Mouse (Mus musculus) layer of hippocampus, postnatal 14 days (tissue): ENCODE data around the gene Rev1. TPM values are rescaled to one million over a fixed set of nuclear protein-coding genes. Genes with fewer than 3 reads are reported as not detected.
"Not testable (repeated sequence)": the region's sequence is repeated elsewhere in the genome, so short reads cannot be mapped to it uniquely, and the experiment has no call there.

Source experiments
- DNase-seq, 2 experiments: peaks; one replicate each; pipeline ENCODE4 v3.0.0; 2021 to 2022; ENCODE audit warnings: low spot score in 2 of 2, mixed read lengths in 1 of 2
- total RNA-seq, 2 experiments: library from RNA; stranded (reverse); gene quantifications; 2 replicates each; pipeline ENCODE4 v1.2.3; 2021

Gene Rev1
- total RNA-seq, 2 experiments from 2014 or later: 33.0 to 36.4 TPM

DNA sequence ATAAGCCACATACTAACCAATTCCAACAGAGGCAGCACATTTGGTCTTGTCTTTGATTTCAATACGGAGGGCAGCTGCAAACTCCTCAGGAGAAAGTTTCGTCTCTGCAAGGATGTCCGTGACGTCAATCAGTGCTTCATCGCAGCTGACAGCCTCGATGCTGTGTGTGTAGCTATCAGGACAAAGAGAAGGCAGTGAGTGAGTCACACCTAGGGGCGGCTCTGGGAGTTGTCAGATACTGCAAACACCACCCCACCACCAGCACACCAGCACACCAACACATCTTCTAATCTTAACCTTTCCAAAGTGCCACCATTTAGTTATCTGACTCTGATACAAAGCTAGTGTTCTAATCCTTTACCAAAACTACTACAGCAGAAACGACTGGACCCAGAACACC, 58.3 kb downstream of the Rev1 start:
- no peak for DNase-seq

DNA sequence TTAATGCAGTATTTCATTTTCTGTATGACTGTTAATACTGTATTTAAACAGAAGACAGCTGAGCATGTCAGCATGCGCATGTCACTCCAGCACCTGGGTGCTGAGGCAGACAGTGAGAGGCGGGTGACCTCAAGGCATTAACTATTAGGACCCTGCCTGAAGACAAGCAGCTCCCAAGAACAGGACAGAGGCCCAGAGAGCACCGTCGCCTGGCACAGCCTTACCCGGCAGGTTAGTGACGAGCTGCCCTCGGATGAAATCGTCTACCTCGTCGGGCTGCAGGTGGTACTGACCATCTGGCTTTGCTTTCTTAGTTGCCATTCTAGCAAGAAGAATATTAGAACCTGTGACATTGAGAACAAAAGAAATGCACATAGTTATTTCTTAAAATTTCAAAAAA, 62.3 kb downstream of the Rev1 start:
- DNase-seq: no peak

DNA sequence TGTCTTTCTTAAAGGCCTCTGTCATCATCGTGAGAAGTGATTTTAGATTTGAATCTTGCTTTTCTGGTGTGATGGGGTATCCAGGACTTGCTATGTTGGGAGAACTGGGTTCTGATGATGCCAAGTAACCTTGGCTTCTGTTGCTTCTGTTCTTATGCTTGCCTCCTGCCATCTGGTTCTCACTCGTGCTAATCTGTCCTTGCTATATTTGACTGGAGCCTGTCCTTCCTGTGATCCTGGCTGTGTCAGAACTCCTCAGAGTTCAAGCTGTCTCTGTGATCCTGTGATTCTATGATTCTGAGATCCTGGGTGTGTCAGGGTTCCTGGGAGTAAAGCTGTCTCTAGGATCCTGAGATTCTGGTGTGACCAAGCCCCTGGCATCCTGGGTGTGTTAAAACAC, 67.4 kb downstream of the Rev1 start:
- not testable (repeated sequence) for DNase-seq

DNA sequence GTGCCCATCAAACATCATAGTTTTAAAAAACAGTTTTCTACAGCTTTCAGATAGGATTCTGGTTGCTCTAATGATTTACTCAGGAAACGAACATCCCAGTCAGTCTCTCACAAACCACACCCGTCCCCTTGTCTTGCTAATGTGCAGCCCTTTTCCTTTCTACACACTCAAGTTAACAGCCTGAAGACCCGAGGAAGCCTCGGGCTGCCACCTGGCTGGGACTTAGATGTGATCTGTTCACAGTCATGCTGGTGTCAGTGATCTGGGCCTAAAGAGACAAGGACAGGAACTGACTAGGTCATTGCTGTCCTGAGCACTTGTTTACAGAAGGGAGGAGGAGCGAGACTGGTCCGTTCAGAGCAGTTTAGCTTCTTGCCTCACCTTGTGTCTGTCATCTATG, 71.2 kb downstream of the Rev1 start:
- DNase-seq: no peak

DNA sequence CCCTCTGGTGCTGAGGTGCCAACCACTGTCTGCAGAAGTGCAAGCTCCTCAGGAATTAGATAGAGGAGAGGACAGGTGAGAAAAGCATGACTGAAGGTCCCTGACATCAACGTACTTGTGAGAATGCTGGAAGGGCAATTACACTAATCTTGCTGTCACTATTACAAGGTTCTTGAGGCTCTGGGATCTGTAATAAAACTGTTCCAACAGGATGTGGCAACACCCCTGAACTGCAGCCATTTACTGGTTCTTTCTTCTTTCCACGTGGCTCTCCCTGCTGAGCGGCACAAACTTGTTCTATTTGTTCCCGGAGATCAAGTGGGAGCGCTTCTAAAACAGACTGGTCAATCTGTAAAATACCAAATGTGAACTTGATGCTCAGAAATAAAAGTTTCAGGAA, 74.4 kb downstream of the Rev1 start:
- DNase-seq: no peak

DNA sequence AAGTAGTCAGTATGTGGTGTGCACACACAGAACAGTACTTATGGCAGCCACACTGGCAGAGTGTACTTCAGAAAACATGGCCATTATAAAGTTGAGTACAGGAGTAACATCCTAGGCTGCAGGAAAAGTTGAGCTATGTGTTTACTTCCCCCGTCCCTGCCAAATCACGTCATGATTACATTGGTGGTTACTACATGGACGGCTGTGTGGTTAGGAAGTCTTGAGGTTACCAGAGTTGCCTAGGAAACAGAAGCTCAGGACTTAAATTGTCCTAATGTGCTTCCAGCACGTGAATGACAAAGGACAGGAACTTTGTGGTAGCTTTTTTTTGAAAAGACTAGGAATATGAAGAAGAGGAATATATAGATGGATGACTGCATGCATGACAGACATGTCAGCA, 80.0 kb downstream of the Rev1 start:
- DNase-seq: no peak

DNA sequence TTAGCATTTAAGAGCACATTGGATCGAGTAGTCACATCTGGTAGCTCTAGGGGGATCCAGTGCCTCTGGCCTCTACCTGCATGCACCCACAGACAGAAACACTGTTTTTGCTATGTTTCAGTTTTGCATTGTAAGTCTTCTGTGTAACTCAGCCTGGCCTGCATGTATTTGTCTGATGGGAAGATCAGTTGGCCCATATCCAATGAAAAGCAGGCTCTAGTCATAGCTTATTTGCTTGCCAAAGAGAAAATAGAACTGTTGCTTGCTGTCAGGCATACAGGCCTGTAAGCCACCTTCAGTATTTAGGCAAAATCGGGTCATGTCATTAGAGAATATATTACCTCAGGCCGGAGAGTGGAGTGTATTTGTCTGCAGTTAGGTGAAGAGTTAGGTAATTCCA, 81.5 kb downstream of the Rev1 start:
- DNase-seq: peak in 1 of 2 experiments; percentile 49

DNA sequence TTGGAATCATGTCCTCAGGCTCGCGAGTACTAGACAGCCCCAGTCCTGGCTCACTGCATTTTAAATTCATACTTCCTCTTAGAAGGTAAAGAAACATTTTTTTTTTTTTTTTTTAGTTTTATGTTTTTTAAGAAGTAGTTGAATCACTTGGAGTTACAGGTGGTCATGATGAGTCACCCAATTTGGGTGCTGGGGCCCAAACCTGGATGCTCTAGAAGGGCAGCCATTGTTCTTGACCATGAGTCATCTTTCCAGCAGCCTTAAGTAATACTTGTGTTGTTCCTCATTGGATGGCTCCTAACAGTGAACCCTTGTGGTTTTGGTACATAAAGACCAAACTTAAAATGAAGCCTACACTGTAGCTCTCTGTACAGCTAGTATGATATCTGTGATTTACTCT, 90.7 kb downstream of the Rev1 start:
- no peak for DNase-seq

DNA sequence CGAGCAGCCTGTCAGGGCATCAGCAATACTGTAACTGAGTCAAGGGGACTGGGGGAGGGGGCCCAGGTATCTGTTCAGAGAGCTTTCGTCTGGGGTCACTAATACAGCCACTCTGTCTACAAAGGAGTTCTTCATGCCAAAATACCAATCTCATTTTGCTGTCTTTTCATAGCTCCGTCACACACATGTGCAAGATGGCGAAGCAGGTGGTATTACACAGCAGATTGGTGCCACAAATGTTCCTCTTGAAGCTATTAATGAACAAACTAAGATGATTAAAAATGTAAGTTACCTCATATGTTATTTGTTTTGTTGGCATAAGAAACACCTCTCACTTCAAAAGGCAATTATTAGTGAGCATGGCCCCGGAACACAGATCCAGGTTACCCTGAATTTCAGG, 92.2 kb downstream of the Rev1 start:
- DNase-seq: peak; percentile 21 to 42

DNA sequence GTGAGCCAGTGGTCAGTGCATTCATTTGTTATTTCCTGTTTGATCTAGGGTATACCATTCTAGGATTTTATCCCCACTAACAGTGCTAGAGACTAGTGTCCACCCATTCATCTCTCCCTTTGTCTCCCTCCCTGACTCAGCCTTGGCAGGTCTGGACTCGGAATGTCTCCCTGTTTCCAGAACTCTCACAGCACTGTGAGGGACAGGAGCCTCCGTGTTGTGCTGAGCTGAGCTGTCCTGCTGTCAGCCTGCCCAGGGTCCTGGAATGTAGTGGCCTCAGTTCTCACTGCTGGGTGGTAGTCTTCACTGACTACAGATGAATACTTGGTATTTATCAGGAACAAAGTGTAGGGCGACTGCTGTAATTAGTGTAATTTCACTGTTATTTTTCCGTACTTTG, 94.1 kb downstream of the Rev1 start:
- DNase-seq: no peak

DNA sequence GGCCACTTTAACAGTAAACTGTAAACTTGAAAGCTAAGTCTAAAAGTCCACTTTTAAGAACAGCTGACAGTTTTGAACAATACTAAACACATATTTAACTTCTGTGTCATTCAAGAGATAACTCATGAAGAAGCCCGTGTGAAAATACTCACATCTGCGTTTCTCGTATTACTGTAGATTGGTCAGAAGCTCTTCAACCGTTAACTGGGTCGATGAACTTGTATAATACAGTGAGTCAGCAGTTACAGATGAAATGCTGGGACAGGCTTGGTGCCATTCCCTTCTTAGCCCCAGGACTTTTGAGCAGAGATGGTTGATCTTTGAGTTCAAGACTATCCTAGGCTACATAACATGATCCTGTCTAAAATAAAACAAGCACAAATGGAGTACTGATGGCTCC, 98.2 kb downstream of the Rev1 start:
- no peak for DNase-seq

DNA sequence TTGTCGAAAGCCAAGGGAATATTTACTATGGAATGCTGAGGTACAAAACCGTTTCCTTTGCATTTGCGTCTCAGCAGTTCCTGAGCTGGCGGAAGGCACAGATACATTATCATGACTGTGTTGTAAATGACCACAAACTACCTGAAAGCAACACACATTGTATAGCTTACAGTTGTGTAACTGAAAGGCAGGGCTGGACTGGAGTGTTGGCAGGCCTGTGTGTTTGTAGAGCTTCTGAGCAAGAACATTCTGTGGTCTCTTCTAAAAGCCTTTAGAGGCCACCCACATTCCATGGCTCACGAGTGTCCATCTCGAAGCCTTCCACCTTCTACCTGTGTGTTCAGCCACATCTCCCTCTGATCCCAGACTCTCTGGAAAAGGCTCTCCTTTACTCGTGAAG, 102.3 kb downstream of the Rev1 start:
- no peak for DNase-seq

DNA sequence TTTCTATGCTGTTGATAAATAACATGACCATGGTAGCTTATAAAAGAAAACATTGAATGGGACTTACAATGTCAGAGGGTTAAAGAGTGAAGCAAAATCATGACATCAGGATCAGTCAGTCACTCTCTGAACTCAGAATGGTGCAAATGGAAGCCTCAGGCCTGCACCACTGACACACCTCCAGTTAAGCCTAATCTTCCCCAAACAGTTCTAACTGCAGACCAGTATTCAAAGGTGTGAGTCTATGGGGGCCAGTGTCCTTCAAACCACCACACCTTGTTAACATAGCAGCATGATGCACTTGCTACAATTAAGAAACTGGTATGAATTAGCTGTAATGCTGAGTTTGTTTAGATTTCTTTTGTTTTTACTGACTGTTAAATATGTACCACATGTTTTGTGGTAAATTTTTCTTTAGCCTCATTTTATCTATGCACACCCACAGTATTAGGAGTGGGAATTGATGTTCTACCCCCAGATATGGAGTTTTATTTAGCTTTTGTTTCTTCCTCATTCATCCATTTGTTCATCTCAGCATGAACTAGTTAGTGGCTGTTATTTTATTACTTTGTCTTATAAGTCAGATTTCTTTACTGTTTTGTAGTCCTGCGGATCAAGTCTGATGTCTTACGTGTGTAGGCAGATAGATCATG, 114.9 kb downstream of the Rev1 start:
- no peak for DNase-seq

DNA sequence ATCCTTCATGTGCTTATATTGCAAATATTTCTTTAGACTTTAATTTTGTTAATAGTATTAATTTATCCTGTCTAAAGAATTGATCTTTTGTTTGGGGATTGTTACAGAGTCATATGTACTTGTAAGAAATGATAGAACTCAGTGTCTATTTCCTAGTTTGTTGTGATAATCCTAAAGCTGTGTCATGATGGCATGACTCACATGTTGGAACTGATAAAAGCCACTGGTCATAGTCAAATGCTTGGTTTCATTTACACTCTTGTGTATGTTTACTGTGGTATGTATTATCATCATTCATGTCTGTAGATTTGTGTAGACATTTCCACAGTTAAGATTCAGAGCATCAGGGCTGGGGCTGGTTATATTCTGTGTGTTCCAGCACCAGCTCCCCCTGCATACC, 117.1 kb downstream of the Rev1 start:
- DNase-seq: no peak

DNA sequence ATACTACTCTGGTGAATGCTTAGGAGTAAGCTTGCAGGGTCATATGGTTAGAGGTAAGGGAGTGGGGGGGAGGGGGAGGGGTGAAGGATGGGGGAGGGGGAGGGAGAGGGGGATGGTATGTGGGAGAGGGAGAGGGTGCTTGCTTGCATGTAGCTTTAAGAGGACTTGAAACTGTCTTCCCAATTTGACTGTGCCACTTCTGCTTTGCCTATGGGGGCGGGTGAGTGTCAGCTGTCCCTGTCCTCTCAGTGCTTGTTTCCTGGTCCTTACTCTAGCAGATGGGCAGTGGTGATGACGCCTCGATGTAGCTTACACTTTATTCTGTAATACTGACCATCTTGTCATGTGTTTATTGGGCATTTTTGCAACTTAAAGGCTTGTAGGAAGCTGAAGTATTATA, 117.5 kb downstream of the Rev1 start:
- DNase-seq: no peak

DNA sequence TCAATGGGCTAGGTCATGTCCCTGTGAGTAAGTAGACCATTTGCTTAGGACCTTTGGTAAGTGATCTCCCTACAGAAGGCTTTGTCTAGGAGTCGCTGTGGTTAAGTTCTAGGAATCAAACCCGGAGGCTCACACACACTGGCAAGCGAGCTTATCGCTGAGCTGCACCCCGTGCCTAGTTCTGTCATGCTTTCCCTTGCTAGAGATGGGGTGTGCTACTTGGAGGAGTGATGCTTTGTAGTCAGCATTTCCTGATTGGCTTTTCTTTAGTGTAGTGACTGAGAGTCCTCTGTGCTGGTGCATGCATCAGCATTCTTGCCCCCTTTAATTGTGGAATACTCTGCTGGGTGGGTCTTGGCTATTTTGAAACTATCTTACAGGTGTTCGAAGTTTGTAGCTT, 118.0 kb downstream of the Rev1 start:
- no peak for DNase-seq

DNA sequence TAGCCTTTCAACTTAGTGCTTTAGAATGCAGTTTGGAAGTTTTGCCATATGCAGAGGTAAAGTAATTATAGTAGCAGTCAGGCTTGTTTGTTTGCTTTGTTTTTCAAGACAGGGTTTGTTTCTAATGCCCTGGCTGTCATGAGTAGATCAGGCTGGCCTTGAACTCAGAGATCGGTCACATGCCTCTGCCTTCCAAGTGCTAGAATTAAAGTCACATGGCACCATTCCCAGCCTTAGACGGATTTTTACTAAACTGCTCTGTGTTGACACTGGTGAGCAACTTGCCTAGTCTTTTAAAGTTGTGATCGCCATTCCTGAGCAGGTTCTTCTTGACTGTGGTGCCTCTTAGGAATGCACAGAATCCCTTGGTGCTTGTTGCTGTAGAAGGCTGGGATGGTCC, 122.9 kb downstream of the Rev1 start:
- no peak for DNase-seq

DNA sequence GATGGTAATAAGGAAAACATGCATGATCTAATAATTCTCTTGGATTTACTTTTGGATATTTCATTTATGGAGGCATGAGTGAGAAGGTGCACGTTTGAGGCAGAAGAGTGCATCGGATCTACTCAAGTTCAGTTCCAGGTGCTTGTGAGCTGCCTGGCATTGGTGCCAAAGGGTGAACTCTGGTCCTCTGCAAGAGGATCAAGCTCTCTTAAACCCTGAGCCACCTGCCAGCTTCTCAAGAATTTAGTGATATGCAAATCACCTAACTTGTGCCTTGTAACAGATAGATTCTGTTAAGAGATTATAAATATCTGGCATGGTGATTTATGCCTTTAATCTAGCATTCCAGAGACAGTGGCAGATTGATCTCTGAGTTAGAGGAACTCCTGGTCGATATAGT, 126.6 kb downstream of the Rev1 start:
- DNase-seq: no peak

Other genes starting within 250 kb of the Rev1 start
- gene Mitd1, start 239.4 kb downstream of the Rev1 start, total RNA-seq: 10 to 100 TPM in 1 of 2 experiments, 1 to 10 TPM in 1; 9.7 to 14.2 TPM
- 100 to 1,000 TPM; 141 to 142 TPM for gene Mrpl30, start 239.3 kb downstream of the Rev1 start, total RNA-seq
- not detected for gene Lyg2, start 213.3 kb downstream of the Rev1 start, total RNA-seq
- not detected for gene Lyg1, start 172.0 kb downstream of the Rev1 start, total RNA-seq
- 10 to 100 TPM; 57.9 to 64.9 TPM for gene Txndc9, start 131.9 kb downstream of the Rev1 start, total RNA-seq
- 10 to 100 TPM; 36.6 to 39.9 TPM for gene Eif5b, start 131.8 kb downstream of the Rev1 start, total RNA-seq